Mouse (Mus musculus) cerebellum, adult (tissue): Measurements from ENCODE around the gene Timp3.
A peak's percentile ranks its signal among the peaks of the same experiment; 100 is the strongest.
"Not testable (repeated sequence)": the region's sequence is repeated elsewhere in the genome, so short reads cannot be mapped to it uniquely, and the experiment has no call there.

Experiments
- ATAC-seq: cut with Nextera tagmentation; 2 replicates; pipeline ENCODE4 v1.9.2; 2017; ENCODE audit warnings: mild to moderate bottlenecking, moderate library complexity, mixed read lengths; ENCODE audit not compliant: insufficient number of reproducible peaks, low FRiP score, low TSS enrichment

The Timp3 gene

GRCm38 (mm10) chr10:86343931-86344330 lies 43.8 kb downstream of the Timp3 start:
- no peak for ATAC-seq

GRCm38 (mm10) chr10:86344654-86345053 lies 44.5 kb downstream of the Timp3 start:
- no peak for ATAC-seq

GRCm38 (mm10) chr10:86345645-86346044 lies 45.5 kb downstream of the Timp3 start:
- no peak for ATAC-seq

- ATAC-seq = no peak
Measured at GRCm38 (mm10) chr10:86346235-86346840, 46.2 kb downstream of the Timp3 start.

- no peak for ATAC-seq
Measured at GRCm38 (mm10) chr10:86351287-86351686, 51.1 kb downstream of the Timp3 start.

GRCm38 (mm10) chr10:86352521-86352920 lies 52.3 kb downstream of the Timp3 start:
- no peak for ATAC-seq

- ATAC-seq = no peak
Measured at GRCm38 (mm10) chr10:86356819-86357563, 56.8 kb downstream of the Timp3 start.

GRCm38 (mm10) chr10:86358307-86358975 lies 58.3 kb downstream of the Timp3 start:
- ATAC-seq = no peak

- ATAC-seq = peak; percentile 64
Measured at GRCm38 (mm10) chr10:86359208-86359607, 59.0 kb downstream of the Timp3 start.

- peak; percentile 69 for ATAC-seq
Measured at GRCm38 (mm10) chr10:86359699-86360098, 59.5 kb downstream of the Timp3 start.

GRCm38 (mm10) chr10:86363669-86364309 lies 63.6 kb downstream of the Timp3 start:
- ATAC-seq = no peak

GRCm38 (mm10) chr10:86365632-86366092 lies 65.5 kb downstream of the Timp3 start:
- no peak for ATAC-seq

- ATAC-seq = no peak
Measured at GRCm38 (mm10) chr10:86367346-86367745, 67.2 kb downstream of the Timp3 start.

- no peak for ATAC-seq
Measured at GRCm38 (mm10) chr10:86368811-86369210, 68.6 kb downstream of the Timp3 start.

GRCm38 (mm10) chr10:86369346-86369745 lies 69.2 kb downstream of the Timp3 start:
- no peak for ATAC-seq

- ATAC-seq = no peak
Measured at GRCm38 (mm10) chr10:86371561-86371960, 71.4 kb downstream of the Timp3 start.

GRCm38 (mm10) chr10:86374061-86374460 lies 73.9 kb downstream of the Timp3 start:
- no peak for ATAC-seq

- ATAC-seq = no peak
Measured at GRCm38 (mm10) chr10:86375903-86376302, 75.7 kb downstream of the Timp3 start.

GRCm38 (mm10) chr10:86376392-86377185 lies 76.4 kb downstream of the Timp3 start:
- ATAC-seq = no peak

- ATAC-seq = not testable (repeated sequence)
Measured at GRCm38 (mm10) chr10:86378803-86379202, 78.6 kb downstream of the Timp3 start.
